Mouse (Mus musculus) A20 (cell line): ENCODE data around the gene Spata1.
A peak's percentile ranks its signal among the peaks of the same experiment; 100 is the strongest.

Source experiments
- DNase-seq: peaks from one replicate; pipeline ENCODE4 v3.0.0-alpha.2; 2011; ENCODE audit warnings: low read depth, low spot score

Gene Spata1

GRCm38 (mm10) chr3:146499431-146500002 lies at the start of gene Spata1, which contains the start of gene Gng5:
TSS of gene Spata1 (minus strand) at chr3:146499753.
TSS of gene Gng5 (plus strand) at chr3:146499807.
- DNase-seq = peak; percentile 93

- no peak for DNase-seq
These were observed 44.1 kb upstream of the Spata1 start for GRCm38 (mm10) chr3:146543632-146544031.

DNA sequence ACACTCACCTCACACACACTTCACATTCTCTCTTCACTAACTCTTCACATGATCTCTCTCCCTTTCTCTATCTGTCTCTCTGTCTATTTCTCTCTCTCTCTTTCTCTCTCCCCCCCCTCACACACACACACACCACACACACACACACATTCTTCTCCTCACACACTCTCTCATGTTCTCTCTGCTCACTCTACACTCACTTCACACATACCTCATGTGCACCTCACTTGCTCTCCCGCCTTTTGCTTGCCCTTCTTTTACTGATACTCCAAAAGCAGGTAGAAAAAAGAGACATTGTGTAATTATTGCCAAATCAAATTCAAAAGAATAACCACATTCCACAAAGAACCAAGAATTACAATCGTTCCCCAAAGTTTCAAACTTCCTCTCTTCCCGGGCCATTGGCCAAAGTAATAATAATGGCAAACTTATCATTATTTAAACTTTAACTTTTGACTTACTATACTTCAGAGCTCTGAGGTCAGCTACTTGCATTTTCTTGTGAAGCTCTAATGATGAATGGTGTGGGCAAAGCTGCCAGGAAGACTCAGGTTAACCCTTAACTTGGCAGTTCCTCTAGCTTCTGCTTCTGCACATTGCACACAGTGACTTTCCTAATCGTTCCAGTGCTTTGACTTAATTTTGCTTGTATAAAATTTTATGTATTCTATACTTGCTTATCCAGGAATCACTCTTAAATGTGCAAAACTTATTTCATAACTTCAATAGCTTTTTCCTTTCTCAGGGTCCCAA lies 41.1 kb upstream of the Spata1 start:
- no peak for DNase-seq

- no peak for DNase-seq
These were observed 35.4 kb upstream of the Spata1 start for GRCm38 (mm10) chr3:146534986-146535385.

DNA sequence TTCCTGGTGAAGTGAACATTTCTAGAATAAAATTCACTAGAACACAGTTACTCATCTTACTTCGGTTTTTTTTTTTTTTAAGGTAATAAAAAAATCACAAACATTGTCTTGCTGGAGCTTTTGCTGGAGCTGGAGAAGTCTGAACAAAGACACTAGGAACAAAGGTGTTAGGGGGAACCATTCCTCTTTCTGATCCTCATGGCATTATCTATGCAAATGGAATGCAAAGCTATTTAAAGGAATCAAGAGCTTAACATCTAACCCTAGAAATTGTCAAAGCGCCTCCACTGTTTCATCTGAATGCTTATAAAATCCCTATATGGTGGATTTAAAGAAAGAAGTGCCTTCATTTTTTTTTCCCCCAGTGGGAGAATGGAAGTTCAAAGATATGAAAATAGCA lies 28.8 kb upstream of the Spata1 start:
- no peak for DNase-seq

DNA sequence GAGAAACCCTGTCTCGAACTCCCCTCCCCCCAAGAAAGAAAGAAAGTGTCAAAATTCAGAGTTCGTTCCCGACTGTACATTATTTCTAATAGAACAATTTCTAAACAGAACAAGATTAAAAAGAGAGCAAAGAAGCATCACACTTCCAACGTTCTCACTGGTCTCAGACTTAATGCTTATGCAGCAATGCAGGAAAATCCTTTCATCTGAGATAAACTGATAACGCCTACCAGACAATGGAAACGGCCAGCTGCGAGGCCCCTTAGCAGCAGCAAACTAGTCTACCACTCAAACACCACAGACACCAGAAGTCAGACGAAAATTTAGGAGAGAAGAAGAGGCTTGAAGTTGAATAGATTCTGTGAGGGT lies 22.1 kb upstream of the Spata1 start:
- DNase-seq = no peak

DNA sequence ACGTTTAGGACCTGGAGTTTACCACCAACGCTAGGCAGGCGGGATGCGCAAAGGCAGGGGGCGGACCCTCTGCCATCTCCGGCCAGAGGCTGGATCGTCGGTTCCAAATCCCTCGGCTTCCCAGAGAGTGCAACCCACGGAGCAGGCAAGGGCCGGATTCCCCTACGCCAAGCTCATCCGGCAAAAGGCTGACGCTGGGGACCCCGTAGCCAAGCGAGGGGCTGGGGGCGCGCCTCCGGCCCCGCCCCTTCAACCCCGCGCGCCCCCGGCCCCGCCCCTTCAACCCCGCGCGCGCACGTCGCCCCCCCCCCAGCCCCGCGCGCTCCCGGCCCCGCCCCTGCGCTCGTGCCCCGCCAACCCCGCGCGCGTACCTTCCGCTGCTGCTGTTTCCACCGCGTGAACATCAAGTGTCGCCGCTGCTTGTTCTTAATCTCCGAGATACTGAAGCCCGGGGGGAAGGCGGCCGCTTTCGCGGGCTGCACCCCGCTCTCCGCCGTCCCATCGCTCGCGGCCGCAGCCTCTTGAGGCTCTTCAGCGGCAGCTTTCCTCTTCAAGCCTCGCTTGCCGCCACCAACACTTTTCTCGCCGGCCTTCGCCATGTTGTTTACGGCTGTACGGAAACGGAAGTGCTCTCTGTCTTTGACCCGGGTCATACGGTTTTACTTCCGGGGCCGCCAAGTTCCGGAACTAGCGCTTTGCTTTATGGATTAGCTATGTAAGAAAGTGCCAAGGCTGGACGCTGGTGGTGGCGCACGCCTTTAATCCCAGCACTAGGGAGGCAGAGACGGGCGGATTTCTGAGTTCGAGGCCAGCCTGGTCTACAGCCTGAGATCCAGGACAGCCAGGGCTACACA lies 21.5 kb upstream of the Spata1 start, which contains the start of gene Rpf1:
TSS of gene Rpf1 (minus strand) at position 632 of the 854 bp plus-strand sequence.
- DNase-seq = peak; percentile 96

DNA sequence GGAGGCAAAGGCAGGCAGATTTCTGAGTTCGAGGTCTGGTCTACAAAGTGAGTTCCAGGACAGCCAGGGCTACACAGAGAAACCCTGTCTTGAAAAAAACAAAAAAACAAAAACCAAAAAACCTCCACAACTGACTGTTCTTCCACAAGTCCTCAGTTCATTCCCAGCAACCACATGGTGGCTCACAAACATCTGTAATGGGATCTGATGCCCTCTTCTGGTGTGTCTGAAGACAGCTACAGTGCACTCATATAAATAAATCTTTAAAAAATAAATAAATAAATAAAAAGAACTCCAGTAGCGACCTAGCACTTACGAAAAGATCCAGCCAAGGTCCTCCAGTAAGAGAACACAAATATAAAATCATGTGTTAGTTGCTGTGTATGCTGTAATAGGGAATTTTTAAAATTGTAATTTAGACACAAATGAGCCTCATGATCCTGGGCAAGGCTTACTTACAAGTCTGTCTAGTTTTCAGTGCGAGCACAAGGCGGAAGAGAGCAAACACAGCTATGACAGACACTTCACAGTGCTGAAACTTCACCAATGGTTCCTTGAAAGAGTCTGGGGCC lies 20.8 kb upstream of the Spata1 start:
- DNase-seq = no peak

DNA sequence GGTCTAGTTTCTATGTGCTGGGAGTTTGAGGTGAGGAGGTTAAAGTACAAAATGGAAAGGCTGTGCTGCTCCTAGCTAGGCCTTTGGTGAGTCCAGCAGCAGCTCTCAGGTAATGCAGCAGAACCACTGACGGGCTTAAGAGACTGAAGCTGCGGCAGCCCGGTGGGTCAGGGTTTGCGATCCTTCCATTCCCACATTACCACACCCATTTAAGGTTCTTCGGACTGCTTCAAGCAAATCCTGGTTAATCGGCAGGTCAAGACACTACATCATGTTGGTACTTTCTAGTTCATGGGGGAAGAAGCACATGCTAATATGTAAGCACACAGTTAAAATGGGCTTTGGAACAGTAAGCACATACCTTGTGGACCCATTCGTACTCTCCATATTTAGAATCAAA lies 7.2 kb upstream of the Spata1 start:
- no peak for DNase-seq

GRCm38 (mm10) chr3:146501601-146502123 lies 2.1 kb upstream of the Spata1 start:
- no peak for DNase-seq

DNA sequence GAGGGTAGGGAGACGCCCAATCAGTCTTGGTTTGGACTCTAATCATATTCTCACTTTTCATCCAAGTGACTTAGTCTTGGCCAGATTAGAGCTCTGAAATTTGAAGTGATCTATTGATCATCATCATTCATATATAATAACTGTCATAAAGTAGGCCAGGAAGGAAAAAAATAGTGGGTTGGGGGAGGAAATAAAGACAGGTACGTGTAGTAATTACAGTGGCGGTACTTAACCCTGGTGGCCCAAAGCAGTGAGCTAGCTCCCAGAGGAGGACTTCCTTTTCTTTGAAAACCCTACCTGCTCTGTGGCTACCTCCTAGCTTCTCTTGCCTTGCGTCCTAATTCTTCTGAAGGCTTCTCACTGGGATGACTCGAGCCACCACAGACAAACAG lies 1.3 kb upstream of the Spata1 start:
- no peak for DNase-seq

DNA sequence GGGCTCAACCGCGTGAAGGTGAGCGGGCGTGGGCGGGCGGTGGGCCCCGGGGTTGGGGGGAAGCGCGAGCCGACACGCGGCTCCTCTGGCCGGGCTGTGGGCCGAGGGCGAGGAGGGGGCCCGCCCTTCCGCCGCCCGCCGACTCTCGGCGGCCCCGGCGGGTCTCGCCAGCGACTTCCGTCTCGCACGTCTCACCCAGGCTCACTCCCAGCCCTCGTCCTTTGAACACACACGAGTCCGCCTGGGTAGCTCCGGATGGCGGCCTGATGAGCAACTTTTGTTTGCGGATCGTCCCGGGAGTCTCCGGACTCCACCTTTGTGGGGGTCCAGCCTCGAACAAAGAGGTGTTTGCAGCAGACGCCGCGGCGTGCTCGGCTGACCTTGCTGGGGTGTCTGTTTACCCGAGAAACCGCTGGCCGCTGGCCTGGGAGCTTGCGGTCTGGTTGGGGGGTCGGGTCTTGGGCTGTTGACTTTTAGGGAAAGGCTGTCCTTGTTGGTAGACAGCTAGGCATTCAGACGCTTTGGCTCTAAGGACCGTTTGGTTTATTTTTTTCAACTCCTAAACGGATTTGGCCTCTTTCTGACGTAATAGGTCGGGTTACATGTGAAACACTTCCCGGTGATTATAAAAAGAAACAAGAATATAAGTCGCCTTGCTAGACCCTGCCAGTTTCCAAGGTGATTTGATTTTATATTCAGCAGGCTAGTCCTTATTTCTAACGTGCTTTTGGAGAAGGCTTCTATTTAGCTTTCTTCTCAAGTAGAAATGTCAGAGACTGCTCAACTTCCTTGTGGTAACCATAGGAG lies 653 bp upstream of the Spata1 start:
- DNase-seq = peak; percentile 82

GRCm38 (mm10) chr3:146498989-146499388 lies 564 bp downstream of the Spata1 start:
- DNase-seq = no peak

DNA sequence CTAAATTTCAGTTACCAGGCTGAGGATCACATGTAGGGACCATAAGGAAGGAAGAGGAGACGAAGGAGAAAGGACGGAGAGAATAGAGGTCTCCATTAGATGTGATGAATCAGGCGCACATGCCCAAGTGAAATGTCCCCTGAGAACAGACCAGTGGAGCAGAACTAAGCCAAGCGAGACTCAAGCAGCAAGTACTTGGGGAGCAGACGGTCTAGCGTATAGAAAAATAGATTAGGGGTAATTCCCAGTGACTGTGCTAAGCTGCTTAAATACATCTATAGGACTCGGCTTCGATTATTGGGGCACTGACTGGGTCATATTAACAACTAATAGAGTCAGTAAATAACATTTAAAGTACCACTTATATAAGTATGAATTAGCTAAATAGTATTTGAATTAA lies 4.6 kb downstream of the Spata1 start:
- DNase-seq = no peak

GRCm38 (mm10) chr3:146486464-146486863 lies 13.1 kb downstream of the Spata1 start:
- DNase-seq = peak; percentile 47

GRCm38 (mm10) chr3:146482044-146482443 lies 17.5 kb downstream of the Spata1 start:
- no peak for DNase-seq

DNA sequence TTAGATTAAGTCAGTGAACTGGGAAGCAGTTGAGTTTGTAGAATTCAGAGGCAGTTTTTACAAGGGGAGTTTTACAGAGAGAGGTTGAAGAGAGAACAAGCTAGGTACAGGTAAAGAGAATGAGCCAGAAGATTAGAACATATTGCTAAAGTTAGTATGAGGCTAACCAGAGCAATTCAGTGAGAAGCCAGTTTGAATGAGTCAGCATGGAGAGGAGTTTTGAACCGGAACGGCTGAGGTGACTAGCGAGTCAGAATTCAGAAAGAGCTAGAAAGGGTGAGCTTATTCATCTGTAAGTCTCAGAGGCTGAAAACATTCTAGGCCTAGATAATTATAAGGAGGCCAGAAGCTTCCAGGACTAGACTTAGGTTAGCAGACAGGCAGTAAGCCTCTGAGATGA lies 25.1 kb downstream of the Spata1 start:
- no peak for DNase-seq

DNA sequence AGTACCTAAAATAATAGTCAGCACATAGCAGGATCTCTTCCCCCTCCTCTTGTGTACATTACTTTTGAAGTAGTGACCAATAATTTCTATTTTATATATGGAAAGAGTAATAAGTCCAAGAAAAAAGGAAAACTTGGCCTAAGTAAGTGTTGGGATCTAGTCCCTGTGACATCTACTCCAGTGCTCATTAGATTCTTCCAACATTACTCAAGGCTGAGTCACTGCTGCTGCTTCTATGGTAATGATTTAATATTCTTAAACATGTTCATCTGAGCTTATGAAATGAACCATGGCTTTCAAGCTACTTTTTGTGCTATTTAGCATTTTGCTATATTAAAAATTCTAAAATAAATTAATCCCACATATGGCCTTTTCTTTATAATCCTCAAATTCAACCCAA lies 25.8 kb downstream of the Spata1 start:
- no peak for DNase-seq

- DNase-seq = no peak
These were observed 26.9 kb downstream of the Spata1 start for GRCm38 (mm10) chr3:146472657-146473056.

GRCm38 (mm10) chr3:146469226-146469625 lies 30.3 kb downstream of the Spata1 start:
- no peak for DNase-seq

DNA sequence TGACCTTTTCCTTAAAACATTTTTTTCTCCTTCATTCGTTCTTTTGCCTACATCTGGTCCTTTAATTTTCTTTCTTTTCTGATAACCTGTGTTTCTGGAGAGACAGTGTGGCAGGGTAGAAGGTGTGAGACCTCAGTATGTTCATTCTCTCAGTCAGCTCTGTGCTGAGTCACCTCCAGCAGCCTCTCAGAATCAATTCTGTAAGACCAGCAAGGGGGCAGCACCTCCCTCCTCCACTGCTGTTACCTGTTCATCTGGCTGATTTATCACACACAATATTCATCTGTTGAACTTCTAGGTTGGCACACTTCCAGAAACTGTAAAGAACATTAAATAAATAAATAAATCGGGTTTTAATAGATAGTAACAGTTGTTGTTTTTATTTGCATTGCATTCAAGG lies 36.6 kb downstream of the Spata1 start:
- peak; percentile 20 for DNase-seq
